Mouse (Mus musculus): ENCODE measurements around the gene AL607142.1.

GRCm38 (mm10) chr4:120124656-120125055 is 59.9 kb downstream of the AL607142.1 start:
- no peak for TF ChIP-seq CTCF (IDR thresholded peaks at IDR 0.05; ENCODE audit: low read depth, low read length)
- no peak for TF ChIP-seq POLR2A (IDR thresholded peaks at IDR 0.05; ENCODE audit: extremely low read depth, insufficient read depth, low read length)

All from liver, adult 2 months (tissue).